Mouse (Mus musculus) MEL (cell line): ENCODE results near the gene Il23r. TPM values are rescaled to one million over a fixed set of nuclear protein-coding genes. Genes with fewer than 3 reads are reported as not detected.

ENCODE experiments used
- DNase-seq: peaks from one replicate; pipeline ENCODE4 v3.0.0; 2011; ENCODE audit warnings: low read depth, low spot score
- H3K27ac ChIP-seq: 2 replicates; pipeline ENCODE4 v1.5.1; 2012; ENCODE audit warnings: low read depth, mild to moderate bottlenecking, control low read depth, low read length, moderate library complexity; ENCODE audit not compliant: control insufficient read depth
- H3K27me3 ChIP-seq, 2 experiments: fragments of 150-350 bp in 1 of 2; sonication (generic) in 1 of 2; 2 replicates each; pipeline ENCODE4 v1.6.1; 2012; ENCODE audit warnings: low read length in 2 of 2, mild to moderate bottlenecking in 2 of 2, improper control_type of control experiment in 1 of 2, moderate library complexity in 1 of 2; ENCODE audit not compliant: insufficient read depth in 2 of 2, control insufficient read depth in 1 of 2
- H3K36me3 ChIP-seq, 2 experiments: 2 replicates each; pipeline ENCODE4 v1.6.1; 2012 to 2014; ENCODE audit warnings: low read length in 2 of 2, improper control_type of control experiment in 1 of 2, inconsistent platforms in 1 of 2, mild to moderate bottlenecking in 1 of 2; ENCODE audit not compliant: insufficient read depth in 2 of 2, control insufficient read depth in 1 of 2
- H3K4me1 ChIP-seq, 2 experiments: fragments of 150-350 bp in 1 of 2; sonication (generic) in 1 of 2; 2 replicates each; pipeline ENCODE4 v1.6.1; 2012; ENCODE audit warnings: low read length in 2 of 2, improper control_type of control experiment in 1 of 2, mild to moderate bottlenecking in 1 of 2; ENCODE audit not compliant: insufficient read depth in 2 of 2, control insufficient read depth in 1 of 2
- H3K4me3 ChIP-seq, 2 experiments: fragments of 150-350 bp in 1 of 2; sonication (generic) in 1 of 2; 2 replicates each; pipeline ENCODE4 v1.5.1; 2012; ENCODE audit warnings: low read depth in 2 of 2, low read length in 2 of 2, mild to moderate bottlenecking in 2 of 2, moderate library complexity in 2 of 2, control low read depth in 1 of 2, improper control_type of control experiment in 1 of 2; ENCODE audit not compliant: control insufficient read depth in 1 of 2, insufficient read depth in 1 of 2
- H3K79me2 ChIP-seq: 2 replicates; pipeline ENCODE4 v1.6.1; 2012; ENCODE audit warnings: mild to moderate bottlenecking, low read length, moderate library complexity; ENCODE audit not compliant: control insufficient read depth, poor library complexity, insufficient read depth
- H3K9ac ChIP-seq: 2 replicates; pipeline ENCODE4 v1.6.1; 2012; ENCODE audit warnings: low read depth, mild to moderate bottlenecking, control low read depth, low read length, moderate library complexity; ENCODE audit not compliant: control insufficient read depth, poor library complexity, severe bottlenecking
- H3K9me3 ChIP-seq: fragments of 150-350 bp; sonication (generic); replicated peaks from 2 replicates; pipeline ENCODE4 v1.6.1; 2012; ENCODE audit warnings: mild to moderate bottlenecking, low read length, improper control_type of control experiment, moderate library complexity; ENCODE audit not compliant: insufficient read depth
- CHD2 ChIP-seq: IDR thresholded peaks from 2 replicates; pipeline ENCODE4 v1.6.1; 2011; ENCODE audit warnings: low read length, improper control_type of control experiment
- CTCF ChIP-seq, 3 experiments: IDR thresholded peaks in 2 of 3; conservative IDR thresholded peaks in 1 of 3; 2 replicates each; pipeline ENCODE4 v1.5.1; 2011 to 2012; ENCODE audit warnings: low read length in 3 of 3, low read depth in 2 of 3, mild to moderate bottlenecking in 2 of 3, improper control_type of control experiment in 1 of 3, inconsistent platforms in 1 of 3, mixed read lengths in 1 of 3, moderate library complexity in 1 of 3; ENCODE audit not compliant: control insufficient read depth in 1 of 3, insufficient read depth in 1 of 3, poor library complexity in 1 of 3, severe bottlenecking in 1 of 3
- E2F4 ChIP-seq: IDR thresholded peaks from 2 replicates; pipeline ENCODE4 v1.6.1; 2011; ENCODE audit warnings: low read depth, low read length, improper control_type of control experiment, borderline replicate concordance
- ELF1 ChIP-seq: IDR thresholded peaks from 2 replicates; pipeline ENCODE4 v1.6.1; 2014; ENCODE audit warnings: low read depth, mild to moderate bottlenecking, inconsistent platforms, low read length, improper control_type of control experiment, moderate library complexity
- HCFC1 ChIP-seq: IDR thresholded peaks from 2 replicates; pipeline ENCODE4 v1.6.1; 2012; ENCODE audit warnings: low read depth, mild to moderate bottlenecking, inconsistent platforms, low read length, improper control_type of control experiment, moderate library complexity
- MAX ChIP-seq: IDR thresholded peaks from 2 replicates; pipeline ENCODE4 v1.6.1; 2011; ENCODE audit warnings: low read length, improper control_type of control experiment
- MEF2A ChIP-seq: IDR thresholded peaks from 2 replicates; pipeline ENCODE4 v1.6.1; 2014; ENCODE audit warnings: low read depth, mild to moderate bottlenecking, inconsistent platforms, low read length, improper control_type of control experiment; ENCODE audit not compliant: poor library complexity, insufficient replicate concordance, severe bottlenecking; ENCODE audit errors: extremely low read depth
- NELFE ChIP-seq: IDR thresholded peaks from 2 replicates; pipeline ENCODE4 v1.6.1; 2011; ENCODE audit warnings: low read depth, low read length, improper control_type of control experiment
- POLR2A ChIP-seq, 2 experiments: IDR thresholded peaks; 2 replicates each; pipeline ENCODE4 v1.6.1; 2011 to 2012; ENCODE audit warnings: low read length in 2 of 2, mild to moderate bottlenecking in 2 of 2, control low read depth in 1 of 2, improper control_type of control experiment in 1 of 2, low read depth in 1 of 2, moderate library complexity in 1 of 2; ENCODE audit not compliant: control insufficient read depth in 1 of 2, insufficient read depth in 1 of 2, poor library complexity in 1 of 2
- POLR2AphosphoS5 ChIP-seq: IDR thresholded peaks from 2 replicates; pipeline ENCODE4 v1.6.1; 2012; ENCODE audit warnings: low read depth, borderline replicate concordance, mild to moderate bottlenecking, inconsistent platforms, low read length, moderate library complexity, mixed read lengths
- RAD21 ChIP-seq: IDR thresholded peaks from 2 replicates; pipeline ENCODE4 v1.6.1; 2011; ENCODE audit warnings: mild to moderate bottlenecking, low read depth, low read length, improper control_type of control experiment
- TAL1 ChIP-seq: IDR thresholded peaks from 2 replicates; pipeline ENCODE4 v1.6.1; 2012; ENCODE audit warnings: mild to moderate bottlenecking, inconsistent platforms, low read length, moderate library complexity, mixed read lengths
- TBP ChIP-seq: IDR thresholded peaks from 2 replicates; pipeline ENCODE4 v1.8.0; 2011; ENCODE audit warnings: low read depth, low read length, improper control_type of control experiment
- TCF12 ChIP-seq: IDR thresholded peaks from 2 replicates; pipeline ENCODE4 v1.6.1; 2014; ENCODE audit warnings: low read depth, mild to moderate bottlenecking, inconsistent platforms, low read length, improper control_type of control experiment, moderate library complexity
- USF2 ChIP-seq, 2 experiments: IDR thresholded peaks; 2 replicates each; pipeline ENCODE4 v1.6.1; 2011 to 2012; ENCODE audit warnings: improper control_type of control experiment in 2 of 2, low read length in 2 of 2, borderline replicate concordance in 1 of 2, inconsistent platforms in 1 of 2, low read depth in 1 of 2, mild to moderate bottlenecking in 1 of 2; ENCODE audit not compliant: insufficient read depth in 1 of 2
- ZKSCAN1 ChIP-seq: IDR thresholded peaks from 2 replicates; pipeline ENCODE4 v1.6.1; 2012; ENCODE audit warnings: low read depth, mild to moderate bottlenecking, inconsistent platforms, low read length, improper control_type of control experiment, moderate library complexity
- ZNF384 ChIP-seq: IDR thresholded peaks from 2 replicates; pipeline ENCODE4 v1.6.1; 2012; ENCODE audit warnings: low read depth, mild to moderate bottlenecking, inconsistent platforms, low read length, improper control_type of control experiment
- polyA plus RNA-seq, 2 experiments: library from polyadenylated mRNA; stranded (reverse) in 1 of 2; unstranded in 1 of 2; fragments of >175 nt in 1 of 2; fragments of >200 nt in 1 of 2; gene quantifications; 2 replicates each; pipeline versions ENCODE4 v1.2.1 to v1.2.4; 2012; ENCODE audit warnings: low replicate concordance in 2 of 2, low read depth in 1 of 2; ENCODE audit not compliant: insufficient read length in 2 of 2, insufficient read depth in 1 of 2, missing spikeins in 1 of 2
- total RNA-seq: library from RNA; depleted of rRNA; stranded (reverse); fragments of 300-350 nt; gene quantifications from 2 replicates; pipeline ENCODE4 v1.2.3, GENCODE M21; 2012

Il23r gene
- total and polyA plus RNA-seq, 3 experiments, result not detected

GRCm38 (mm10) chr6:67443124-67443523 lies 48.5 kb downstream of the Il23r start:
- Histone ChIP-seq H3K27ac (no peak overlapping the region), H3K79me2 (no peaks in the 10 kb centered on the region), H3K4me3 (no peak overlapping the region), H3K4me1 (no peaks in the 10 kb centered on the region), H3K9me3 (no peaks in the 10 kb centered on the region), H3K9ac (no peak overlapping the region), H3K36me3 (no peaks in the 10 kb centered on the region), H3K27me3 (peaks cover 0 to 4% of the 10 kb centered on the region in 2 experiments; a peak in 2 of 4 replicates)
- no peak for DNase-seq
- TF ChIP-seq MEF2A, result no peak
- TF ChIP-seq RAD21, result no peak
- TF ChIP-seq E2F4, result no peak
- TF ChIP-seq CTCF (IDR thresholded peaks at IDR 0.05 in 2 of 3, conservative IDR thresholded peaks at IDR 0.05 in 1 of 3; ENCODE audit: control insufficient read depth in 1 of 3, insufficient read depth in 1 of 3, low read depth in 2 of 3, low read length in 3 of 3, poor library complexity in 1 of 3, severe bottlenecking in 1 of 3), result no peak
- no peak for TF ChIP-seq NELFE
- no peak for TF ChIP-seq POLR2A (IDR thresholded peaks at IDR 0.05; ENCODE audit: control insufficient read depth in 1 of 2, insufficient read depth in 1 of 2, low read depth in 1 of 2, low read length in 2 of 2, poor library complexity in 1 of 2)
- no peak for TF ChIP-seq USF2 (IDR thresholded peaks at IDR 0.05; ENCODE audit: borderline replicate concordance in 1 of 2, insufficient read depth in 1 of 2, low read depth in 1 of 2, low read length in 2 of 2)
- TF ChIP-seq HCFC1, result no peak
- no peak for TF ChIP-seq TAL1
- TF ChIP-seq TBP, result no peak
- TF ChIP-seq ZKSCAN1, result no peak
- TF ChIP-seq MAX, result no peak
- no peak for TF ChIP-seq POLR2AphosphoS5
- no peak for TF ChIP-seq TCF12
- no peak for TF ChIP-seq CHD2

- no peaks in the 10 kb centered on the region for H3K79me2 ChIP-seq
- no peak for TF ChIP-seq TCF12
- no peak for TF ChIP-seq ZKSCAN1
- no peak for TF ChIP-seq ZNF384
- TF ChIP-seq ELF1, result no peak
- TF ChIP-seq, all 39 proteins: peak for 0
- Histone ChIP-seq H3K9me3 (no peaks in the 10 kb centered on the region), H3K9ac (no peak overlapping the region), H3K4me1 (no peaks in the 10 kb centered on the region), H3K27ac (no peak overlapping the region), H3K36me3 (no peaks in the 10 kb centered on the region), H3K4me3 (no peak overlapping the region), H3K27me3 (peaks cover 0 to 5% of the 10 kb centered on the region in 2 experiments; a peak in 3 of 4 replicates)
- DNase-seq, result no peak
These were observed 53.8 kb downstream of the Il23r start for GRCm38 (mm10) chr6:67437814-67438385.
